Mouse (Mus musculus) heart, adult 2 months (tissue): ENCODE data around the gene Tex35.

Experiments
- CTCF ChIP-seq: fragments of 200-600 bp; IDR thresholded peaks from 2 replicates; pipeline ENCODE4 v1.8.1; 2022; ENCODE audit warnings: antibody characterized with exemption, mild to moderate bottlenecking, moderate library complexity
- POLR2A ChIP-seq: fragments of 200-500 bp; IDR thresholded peaks from 2 replicates; pipeline ENCODE4 v1.6.1; 2011; ENCODE audit warnings: mild to moderate bottlenecking, low read depth, low read length, control low read depth; ENCODE audit not compliant: insufficient read depth

- no peak for TF ChIP-seq CTCF
- no peak for TF ChIP-seq POLR2A
Observed at GRCm38 (mm10) chr1:157095534-157095933, 12.9 kb downstream of the Tex35 start.
